Mouse (Mus musculus) adrenal gland, postnatal 4 days (tissue): ENCODE results near the gene Akap2. TPM values are rescaled to one million over a fixed set of nuclear protein-coding genes. Genes with fewer than 3 reads are reported as not detected.

Experiments used
- DNase-seq, 2 experiments: peaks; one replicate each; pipeline ENCODE4 v3.0.0; 2021 to 2022; ENCODE audit warnings: low spot score in 2 of 2, mixed read lengths in 2 of 2
- total RNA-seq, 2 experiments: library from RNA; stranded (reverse); gene quantifications; 2 replicates each; pipeline ENCODE4 v1.2.3; 2021

The Akap2 gene
- total RNA-seq, 2 experiments from 2014 or later, result 106 to 114 TPM

GRCm38 (mm10) chr4:57824626-57825240 is 107.3 kb downstream of the Akap2 start:
- DNase-seq, result no peak

- DNase-seq, result no peak
Measured at GRCm38 (mm10) chr4:57826272-57826671, 108.8 kb downstream of the Akap2 start.

- no peak for DNase-seq
Measured at GRCm38 (mm10) chr4:57829131-57829530, 111.7 kb downstream of the Akap2 start.

GRCm38 (mm10) chr4:57829740-57830139 is 112.3 kb downstream of the Akap2 start:
- DNase-seq, result no peak

- no peak for DNase-seq
Measured at GRCm38 (mm10) chr4:57832318-57832717, 114.9 kb downstream of the Akap2 start.

- DNase-seq, result no peak
Measured at GRCm38 (mm10) chr4:57833060-57833459, 115.6 kb downstream of the Akap2 start.

GRCm38 (mm10) chr4:57834141-57834540 is 116.7 kb downstream of the Akap2 start:
- DNase-seq, result no peak

GRCm38 (mm10) chr4:57837089-57837488 is 119.6 kb downstream of the Akap2 start:
- no peak for DNase-seq

GRCm38 (mm10) chr4:57839343-57839742 is 121.9 kb downstream of the Akap2 start:
- no peak for DNase-seq

- DNase-seq, result no peak
Measured at GRCm38 (mm10) chr4:57841911-57842310, 124.5 kb downstream of the Akap2 start.

GRCm38 (mm10) chr4:57842472-57843305 is 125.2 kb downstream of the Akap2 start:
- no peak for DNase-seq

GRCm38 (mm10) chr4:57845031-57845431 is 127.6 kb downstream of the Akap2 start:
- peak; percentile 49 to 63 for DNase-seq

GRCm38 (mm10) chr4:57845541-57846210 is 128.2 kb downstream of the Akap2 start:
- no peak for DNase-seq

GRCm38 (mm10) chr4:57846381-57846990 is 129.0 kb downstream of the Akap2 start:
- DNase-seq, result no peak

GRCm38 (mm10) chr4:57846991-57847422 is 129.6 kb downstream of the Akap2 start:
- DNase-seq, result no peak

- no peak for DNase-seq
Measured at GRCm38 (mm10) chr4:57847676-57848075, 130.2 kb downstream of the Akap2 start.

GRCm38 (mm10) chr4:57849465-57849864 is 132.0 kb downstream of the Akap2 start:
- DNase-seq, result no peak

GRCm38 (mm10) chr4:57851731-57852130 is 134.3 kb downstream of the Akap2 start:
- DNase-seq, result no peak

- no peak for DNase-seq
Measured at GRCm38 (mm10) chr4:57852461-57853040, 135.1 kb downstream of the Akap2 start.

GRCm38 (mm10) chr4:57854181-57854580 is 136.7 kb downstream of the Akap2 start:
- no peak for DNase-seq

- DNase-seq, result no peak
Measured at GRCm38 (mm10) chr4:57855281-57855941, 138.0 kb downstream of the Akap2 start.
